In genomic region chr19:50464811-50465210, GRCm38 (mm10) we compare ENCODE assay signal across 24 mouse cellular contexts.
"Had no signal": no experiment of that assay in that cellular context is flagged by ENCODE, and none has a peak within 500 bp of the region (broad histone marks: within the 10 kb centered on the region; RNA-seq: fewer than 3 reads in every experiment).

No protein-coding gene starts in this region.

- H3K27ac ChIP-seq: gastrocnemius, adult 2 months; heart, embryonic 10.5 days; hindbrain, embryonic 10.5 days; hindbrain, embryonic 12.5 days; hindbrain, embryonic 14.5 days; intestine, embryonic 15.5 days; kidney, embryonic 15.5 days; layer of hippocampus, adult 2 months; left cerebral cortex, adult 2 months; limb, embryonic 10.5 days; limb, embryonic 12.5 days; liver, embryonic 13.5 days had no signal

- H3K4me2 ChIP-seq: heart, embryonic 12.5 days; hindbrain, embryonic 12.5 days; hindbrain, embryonic 14.5 days; intestine, embryonic 15.5 days; kidney, embryonic 15.5 days; limb, embryonic 12.5 days; liver, embryonic 11.5 days; liver, embryonic 13.5 days had no signal

- ATAC-seq: hindbrain, embryonic 16.5 days; inflammation-experienced regulatory T-cells, adult 6 months; intestine, embryonic 15.5 days; intestine, postnatal 0 days had no signal

- DNase-seq: gastrocnemius, adult 2 months; gastrocnemius, postnatal 10 days; gastrocnemius, postnatal 25 days; heart, adult 18-20 months; heart, postnatal 10 days; heart, postnatal 4 days; kidney, postnatal 25 days; liver; liver, embryonic 13.5 days had no signal

- H3K4me1 ChIP-seq: heart, embryonic 10.5 days; heart, embryonic 12.5 days; hindbrain, embryonic 10.5 days; hindbrain, embryonic 12.5 days; intestine, embryonic 15.5 days; limb, embryonic 10.5 days; limb, embryonic 12.5 days; liver, embryonic 13.5 days had no signal

- H3K36me3 ChIP-seq: heart, embryonic 10.5 days; heart, embryonic 12.5 days; hindbrain, embryonic 10.5 days; hindbrain, embryonic 12.5 days; intestine, embryonic 15.5 days; kidney, embryonic 15.5 days; limb, embryonic 10.5 days; limb, embryonic 12.5 days; liver, embryonic 13.5 days had no signal

- H3K4me3 ChIP-seq: gastrocnemius, adult 2 months; heart, embryonic 10.5 days; heart, embryonic 12.5 days; hindbrain, embryonic 10.5 days; hindbrain, embryonic 12.5 days; intestine, embryonic 15.5 days; kidney, embryonic 15.5 days; layer of hippocampus, adult 2 months; left cerebral cortex, adult 2 months; limb, embryonic 10.5 days; limb, embryonic 12.5 days; liver, embryonic 13.5 days had no signal

- H3K9me3 ChIP-seq: heart, embryonic 10.5 days; heart, embryonic 12.5 days; hindbrain, embryonic 12.5 days; intestine, embryonic 15.5 days; kidney, embryonic 15.5 days; limb, embryonic 10.5 days; limb, embryonic 12.5 days; liver, embryonic 13.5 days had no signal

- H3K9ac ChIP-seq: heart, embryonic 12.5 days; hindbrain, embryonic 12.5 days; hindbrain, embryonic 14.5 days; intestine, embryonic 15.5 days; kidney, embryonic 15.5 days; limb, embryonic 12.5 days; liver, embryonic 13.5 days had no signal

- H3K27me3 ChIP-seq: heart, embryonic 12.5 days; hindbrain, embryonic 12.5 days; intestine, embryonic 15.5 days; kidney, embryonic 15.5 days; limb, embryonic 12.5 days; liver, embryonic 13.5 days had no signal
